Mouse (Mus musculus) liver, embryonic 14.5 days (tissue): ENCODE measurements around the gene Fam189a2. TPM values are rescaled to one million over a fixed set of nuclear protein-coding genes. Genes with fewer than 3 reads are reported as not detected.

Source experiments
- ATAC-seq: fragments of 200-750 bp; cut with Nextera tagmentation; 2 replicates; pipeline ENCODE4 v1.8.0; 2017; ENCODE audit warnings: moderate number of reproducible peaks, mild to moderate bottlenecking, moderate library complexity; ENCODE audit not compliant: insufficient read depth
- DNase-seq, 3 experiments: peaks; one replicate each; pipeline ENCODE4 v3.0.0-alpha.2; 2012 to 2013; ENCODE audit warnings: low read depth in 3 of 3, low spot score in 3 of 3
- H3K27ac ChIP-seq: fragments of 300-500 bp; sonication (generic); 2 replicates; pipeline ENCODE4 v1.5.1; 2014; ENCODE audit warnings: moderate library complexity, mild to moderate bottlenecking, control low read depth, inconsistent platforms
- H3K27me3 ChIP-seq: fragments of 300-500 bp; sonication (generic); 2 replicates; pipeline ENCODE4 v1.6.1; 2014; ENCODE audit warnings: mild to moderate bottlenecking, low read length, moderate library complexity; ENCODE audit not compliant: control insufficient read depth, insufficient read depth
- H3K36me3 ChIP-seq: fragments of 300-500 bp; sonication (generic); replicated peaks from 2 replicates; pipeline ENCODE4 v1.6.1; 2014; ENCODE audit warnings: low read depth; ENCODE audit not compliant: control insufficient read depth, insufficient read depth
- H3K4me1 ChIP-seq, 2 experiments: fragments of 200-500 bp in 1 of 2; fragments of 300-500 bp in 1 of 2; sonication (generic) in 1 of 2; replicated peaks; 2 replicates each; pipeline ENCODE4 v1.6.1; 2012 to 2014; ENCODE audit warnings: antibody characterized with exemption in 1 of 2, inconsistent platforms in 1 of 2, low read length in 1 of 2; ENCODE audit not compliant: control insufficient read depth in 2 of 2, insufficient read depth in 2 of 2
- H3K4me2 ChIP-seq: fragments of 300-500 bp; sonication (generic); 2 replicates; pipeline ENCODE4 v1.6.1; 2014; ENCODE audit warnings: low read depth, mild to moderate bottlenecking, control low read depth, moderate library complexity
- H3K4me3 ChIP-seq, 2 experiments: fragments of 200-500 bp in 1 of 2; fragments of 300-500 bp in 1 of 2; sonication (generic) in 1 of 2; 2 replicates each; pipeline ENCODE4 v1.5.1; 2012 to 2014; ENCODE audit warnings: low read depth in 2 of 2, low read length in 2 of 2, mild to moderate bottlenecking in 2 of 2, control low read depth in 1 of 2, inconsistent platforms in 1 of 2, moderate library complexity in 1 of 2; ENCODE audit not compliant: insufficient read depth in 1 of 2
- H3K9ac ChIP-seq: fragments of 300-500 bp; sonication (generic); replicated peaks from 2 replicates; pipeline ENCODE4 v1.6.1; 2014; ENCODE audit warnings: mild to moderate bottlenecking, control low read depth, moderate library complexity
- H3K9me3 ChIP-seq: fragments of 300-500 bp; sonication (generic); 2 replicates; pipeline ENCODE4 v1.6.1; 2016; ENCODE audit warnings: low read length, mixed read lengths; ENCODE audit not compliant: control insufficient read depth
- CTCF ChIP-seq: IDR thresholded peaks from 2 replicates; pipeline ENCODE4 v1.5.1; 2016; ENCODE audit warnings: antibody characterized with exemption, low read depth, control low read depth
- EP300 ChIP-seq: IDR thresholded peaks from 2 replicates; pipeline ENCODE4 v1.6.1; 2016; ENCODE audit warnings: antibody characterized with exemption, low read depth
- WGBS: fragments of 180-500 bp; shearing (Covaris S2); extraction: QIAGEN DNeasy Blood & Tissue Kit; methylation state at CpG from one replicate; pipeline ENCODE4 v1.1.7; 2014; ENCODE audit not compliant: insufficient replicate concordance; 5-methylcytosine and 5-hydroxymethylcytosine counted together
- polyA plus RNA-seq, 2 experiments: library from polyadenylated mRNA; depleted of rRNA in 1 of 2; stranded (reverse) in 1 of 2; unstranded in 1 of 2; fragments of >200 nt; fragmentation: Nextera tagmentation in 1 of 2; extraction: Ambion mirVana in 1 of 2; gene quantifications; 2 replicates each; pipeline versions ENCODE4 v1.2.1 to v1.2.3; 2012 to 2014

Gene Fam189a2
- polyA plus RNA-seq, 2 experiments = 0.32 TPM; not detected in 1

DNA sequence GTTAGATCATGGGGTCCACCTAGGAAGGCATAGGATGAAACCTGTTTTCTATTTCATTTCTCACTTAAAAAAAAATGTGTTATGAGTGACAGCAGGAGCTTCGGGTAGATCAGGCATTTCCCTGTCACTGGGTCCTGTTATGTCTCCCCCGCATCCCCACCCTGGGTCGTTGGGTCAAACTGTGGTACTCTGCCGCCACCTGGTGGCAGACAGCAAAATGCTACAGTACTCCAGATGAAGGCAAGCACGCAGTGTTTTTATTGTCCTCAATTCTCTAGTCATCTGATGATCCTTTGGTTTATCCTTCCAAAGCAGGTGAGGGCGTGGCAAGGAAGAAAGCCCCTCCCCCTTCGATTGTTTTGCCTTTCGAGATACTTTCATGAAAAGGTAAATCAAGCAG is 69.3 kb downstream of the Fam189a2 start:
- TF ChIP-seq CTCF (peak; percentile 85), EP300 (no peak)
- H3K4me1 ChIP-seq = no peaks in the 10 kb centered on the region
- ATAC-seq = no peak
- DNase-seq = peak; percentile 4 to 12 (median 11)
- H3K9ac ChIP-seq = no peak overlapping the region
- WGBS = 1% methylated on average over 8 of the region's 8 CpGs
- H3K27me3 ChIP-seq = no peaks in the 10 kb centered on the region
- H3K27ac ChIP-seq = no peak overlapping the region
- H3K36me3 ChIP-seq = no peaks in the 10 kb centered on the region
- no peak overlapping the region for H3K4me2 ChIP-seq
- no peak overlapping the region for H3K4me3 ChIP-seq
- no peaks in the 10 kb centered on the region for H3K9me3 ChIP-seq

DNA sequence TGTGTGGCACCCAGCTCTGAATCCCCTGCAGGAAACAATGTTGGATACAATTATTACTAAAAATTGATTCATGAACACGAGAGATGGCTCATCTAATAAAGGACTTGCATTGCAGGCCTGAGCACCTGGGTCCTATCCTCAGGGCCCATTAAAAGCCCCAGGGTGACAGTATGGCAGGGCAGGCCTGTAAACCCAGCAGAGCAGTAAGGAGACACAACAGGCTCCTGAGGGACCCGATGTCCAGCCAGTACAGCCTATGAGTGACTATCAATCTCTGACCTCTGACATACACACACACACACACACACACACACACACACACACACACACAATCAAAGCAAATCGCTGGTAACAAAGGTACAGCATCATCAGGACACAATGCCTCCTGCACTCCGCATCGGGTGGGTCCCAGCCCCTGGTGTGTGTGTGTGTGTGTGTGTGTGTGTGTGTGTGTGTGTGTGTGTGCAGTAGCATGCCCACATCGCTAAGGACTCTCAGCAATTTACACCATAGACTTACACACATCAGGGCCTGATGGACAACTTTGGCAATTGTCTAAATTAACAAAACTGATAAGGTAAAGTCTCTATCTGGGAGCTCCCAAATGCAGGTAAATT is 69.9 kb downstream of the Fam189a2 start:
- no peaks in the 10 kb centered on the region for H3K27me3 ChIP-seq
- ATAC-seq (no peak), DNase-seq (no peak)
- H3K36me3 ChIP-seq = no peaks in the 10 kb centered on the region
- no peak overlapping the region for H3K4me2 ChIP-seq
- TF ChIP-seq EP300 (no peak), CTCF (no peak)
- 58% methylated on average over 6 of the region's 6 CpGs for WGBS
- H3K4me3 ChIP-seq = no peak overlapping the region
- no peak overlapping the region for H3K9ac ChIP-seq
- H3K27ac ChIP-seq = no peak overlapping the region
- no peaks in the 10 kb centered on the region for H3K4me1 ChIP-seq
- no peaks in the 10 kb centered on the region for H3K9me3 ChIP-seq

DNA sequence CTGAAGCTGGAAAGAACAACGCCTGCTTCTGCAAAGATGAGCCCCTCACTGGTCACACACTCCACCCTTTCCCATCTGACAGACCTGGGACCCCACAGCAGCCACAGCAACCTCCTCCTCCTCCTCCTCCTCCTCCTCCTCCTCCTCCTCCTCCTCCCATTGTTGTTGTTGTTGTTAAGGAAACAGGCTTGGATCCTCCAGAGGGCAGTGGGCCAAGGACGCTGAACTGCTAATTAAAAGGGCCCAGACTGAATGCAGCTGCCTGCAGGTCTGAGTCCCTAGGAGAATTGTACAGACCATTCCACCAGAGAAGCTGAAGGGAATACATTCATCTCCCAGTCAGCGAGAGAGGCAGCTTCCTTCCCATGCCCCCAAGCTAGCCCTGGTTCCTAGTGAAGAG is 70.5 kb downstream of the Fam189a2 start:
- ATAC-seq = no peak
- H3K4me3 ChIP-seq = no peak overlapping the region
- no peaks in the 10 kb centered on the region for H3K4me1 ChIP-seq
- H3K9me3 ChIP-seq = no peaks in the 10 kb centered on the region
- H3K27ac ChIP-seq = no peak overlapping the region
- H3K27me3 ChIP-seq = no peaks in the 10 kb centered on the region
- no peak overlapping the region for H3K9ac ChIP-seq
- no peak for DNase-seq
- no peak overlapping the region for H3K4me2 ChIP-seq
- no peaks in the 10 kb centered on the region for H3K36me3 ChIP-seq
- TF ChIP-seq EP300 = no peak
- TF ChIP-seq CTCF = no peak
- WGBS = 52% methylated on average over 3 of the region's 3 CpGs

DNA sequence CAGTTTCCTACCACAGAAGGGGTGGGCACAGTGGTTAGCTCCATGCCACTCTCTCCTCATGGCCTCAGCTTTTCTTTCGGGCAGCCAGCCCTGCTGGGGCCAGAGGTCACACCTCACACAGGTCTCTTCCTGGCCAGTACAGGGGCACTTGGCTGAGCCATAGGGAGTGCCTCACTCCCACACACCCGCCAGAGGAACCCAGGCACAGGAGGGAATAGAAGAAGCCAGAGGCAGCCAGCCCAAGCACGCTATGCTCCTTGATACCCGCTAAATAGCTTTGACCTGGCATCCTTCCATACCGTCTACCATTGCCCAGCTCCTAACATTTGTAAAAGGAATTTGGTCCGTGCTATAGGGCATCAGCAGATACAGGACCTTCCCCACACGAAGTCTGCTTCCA is 70.9 kb downstream of the Fam189a2 start:
- WGBS = 59% methylated on average over 7 of the region's 7 CpGs
- Histone ChIP-seq H3K9ac (no peak overlapping the region), H3K36me3 (no peaks in the 10 kb centered on the region), H3K27ac (no peak overlapping the region), H3K4me2 (no peak overlapping the region), H3K4me3 (no peak overlapping the region), H3K27me3 (no peaks in the 10 kb centered on the region), H3K4me1 (no peaks in the 10 kb centered on the region), H3K9me3 (no peaks in the 10 kb centered on the region)
- no peak for ATAC-seq
- TF ChIP-seq CTCF (no peak), EP300 (no peak)
- no peak for DNase-seq

DNA sequence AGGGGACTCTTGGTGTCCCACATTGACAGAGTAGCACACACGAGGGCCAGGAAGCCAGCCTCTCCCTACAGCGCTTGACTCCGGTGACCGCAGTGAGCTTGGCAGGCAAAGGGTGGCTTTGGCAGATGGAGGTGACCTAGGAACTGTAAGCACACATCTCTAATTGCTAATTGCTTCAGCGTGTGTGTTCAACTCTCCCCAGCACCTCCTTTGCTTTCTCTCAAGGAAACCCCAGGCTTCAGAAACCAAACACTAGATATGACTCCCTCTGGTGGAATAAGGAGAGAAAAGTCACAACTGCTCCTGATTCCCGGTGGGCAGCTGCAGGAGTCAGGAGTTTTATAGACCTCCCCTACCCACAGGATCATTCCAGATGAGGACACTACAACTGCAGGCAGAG is 71.9 kb downstream of the Fam189a2 start:
- 40% methylated on average over 6 of the region's 6 CpGs for WGBS
- Histone ChIP-seq H3K27me3 (no peaks in the 10 kb centered on the region), H3K4me1 (no peaks in the 10 kb centered on the region), H3K4me3 (no peak overlapping the region), H3K4me2 (no peak overlapping the region), H3K27ac (no peak overlapping the region), H3K9me3 (no peaks in the 10 kb centered on the region), H3K36me3 (no peaks in the 10 kb centered on the region), H3K9ac (no peak overlapping the region)
- DNase-seq (no peak), ATAC-seq (no peak)
- TF ChIP-seq CTCF (no peak), EP300 (no peak)
